Mouse (Mus musculus): Measurements from ENCODE around the gene Stxbp4. TPM values are rescaled to one million over a fixed set of nuclear protein-coding genes. Genes with fewer than 3 reads are reported as not detected.

The Stxbp4 gene
- polyA plus RNA-seq, 1 experiment from 2014 or later, result 12.0 TPM

GRCm38 (mm10) chr11:90649777-90650176 is 11.9 kb upstream of the Stxbp4 start:
- Histone ChIP-seq H3K4me2 (no peak overlapping the region), H3K36me3 (peaks cover 90% of the 10 kb centered on the region), H3K27ac (replicated peaks) (no peak overlapping the region), H3K9ac (no peak overlapping the region), H3K4me3 (no peak overlapping the region), H3K4me1 (peaks cover 9% of the 10 kb centered on the region; the same call in 1 of the 2 replicates), H3K27me3 (replicated peaks) (no peaks in the 10 kb centered on the region), H3K9me3 (no peaks in the 10 kb centered on the region)
- no peak for ATAC-seq (ENCODE audit: extremely low read depth, insufficient number of reproducible peaks, low FRiP score, low TSS enrichment)
- 85% methylated on average over 6 of the region's 6 CpGs for WGBS

GRCm38 (mm10) chr11:90638312-90638830 is 487 bp upstream of the Stxbp4 start:
- Histone ChIP-seq H3K27ac (replicated peaks) (peak overlapping the region; percentile 95), H3K27me3 (replicated peaks) (no peaks in the 10 kb centered on the region), H3K4me1 (peaks cover 29% of the 10 kb centered on the region), H3K4me2 (peak overlapping the region; percentile 83), H3K4me3 (peak overlapping the region; percentile 97), H3K9me3 (no peaks in the 10 kb centered on the region), H3K9ac (peak overlapping the region; percentile 93), H3K36me3 (peaks cover 26% of the 10 kb centered on the region)
- WGBS, result under 1% methylated on average over 54 of the region's 54 CpGs
- ATAC-seq (ENCODE audit: extremely low read depth, insufficient number of reproducible peaks, low FRiP score, low TSS enrichment), result peak; percentile 37; the same call in 1 of the 2 replicates

DNA sequence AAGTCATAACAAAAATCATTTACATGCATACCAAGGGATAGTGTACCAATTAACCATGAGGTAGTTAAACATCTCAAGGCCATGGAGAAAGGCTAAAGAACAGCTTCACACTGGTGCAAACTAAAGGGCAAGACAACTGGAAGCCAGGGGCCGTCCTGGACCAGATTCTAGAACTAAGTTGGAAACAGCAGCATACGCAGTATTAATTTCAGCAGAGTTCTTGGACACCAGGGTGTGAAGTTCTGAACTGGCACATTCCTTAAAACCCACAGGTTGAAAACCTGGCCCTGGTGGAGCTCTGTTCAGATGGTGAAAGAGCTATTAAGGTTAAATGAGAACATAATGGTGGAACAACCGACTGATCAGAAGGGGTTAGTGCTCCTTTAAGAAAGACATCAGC is 3.2 kb downstream of the Stxbp4 start:
- Histone ChIP-seq H3K9me3 (no peaks in the 10 kb centered on the region), H3K27me3 (replicated peaks) (no peaks in the 10 kb centered on the region), H3K9ac (no peak overlapping the region), H3K4me2 (no peak overlapping the region), H3K4me3 (no peak overlapping the region), H3K27ac (replicated peaks) (no peak overlapping the region), H3K36me3 (peaks cover 7% of the 10 kb centered on the region; the same call in 1 of the 2 replicates), H3K4me1 (peaks cover 14% of the 10 kb centered on the region)
- WGBS, result 88% methylated on average over 3 of the region's 3 CpGs
- ATAC-seq (ENCODE audit: extremely low read depth, insufficient number of reproducible peaks, low FRiP score, low TSS enrichment), result no peak

GRCm38 (mm10) chr11:90632480-90632879 is 5.4 kb downstream of the Stxbp4 start:
- Histone ChIP-seq H3K9ac (no peak overlapping the region), H3K4me3 (no peak overlapping the region), H3K4me1 (peaks cover 9% of the 10 kb centered on the region), H3K27me3 (replicated peaks) (no peaks in the 10 kb centered on the region), H3K4me2 (no peak overlapping the region), H3K9me3 (no peaks in the 10 kb centered on the region), H3K36me3 (peaks cover 7% of the 10 kb centered on the region; the same call in 1 of the 2 replicates), H3K27ac (replicated peaks) (no peak overlapping the region)
- ATAC-seq (ENCODE audit: extremely low read depth, insufficient number of reproducible peaks, low FRiP score, low TSS enrichment), result no peak
- WGBS, result 66% methylated on average over 2 of the region's 2 CpGs

DNA sequence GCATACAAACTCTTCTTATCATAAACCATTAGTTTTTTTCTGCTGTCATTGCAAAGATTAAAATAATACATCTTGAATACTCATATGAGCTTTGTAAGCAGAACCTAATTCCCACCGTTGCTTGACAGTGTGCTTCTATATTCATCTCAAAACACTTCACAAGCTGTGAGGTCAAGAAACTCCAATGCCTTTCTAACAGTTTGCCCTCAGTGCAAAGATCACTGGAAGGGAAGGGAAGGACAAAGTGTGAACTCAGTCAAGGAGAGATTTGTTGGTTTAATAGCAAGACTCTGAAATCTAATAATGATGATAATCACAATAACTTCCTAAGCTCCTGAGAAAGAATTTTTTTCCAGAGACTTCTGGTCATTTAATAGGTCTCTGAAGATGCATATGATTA is 10.1 kb downstream of the Stxbp4 start:
- ATAC-seq (ENCODE audit: extremely low read depth, insufficient number of reproducible peaks, low FRiP score, low TSS enrichment), result no peak
- Histone ChIP-seq H3K27me3 (replicated peaks) (no peaks in the 10 kb centered on the region), H3K4me2 (no peak overlapping the region), H3K4me3 (no peak overlapping the region), H3K9ac (no peak overlapping the region), H3K9me3 (no peaks in the 10 kb centered on the region), H3K27ac (replicated peaks) (no peak overlapping the region), H3K4me1 (no peaks in the 10 kb centered on the region), H3K36me3 (peaks cover 7% of the 10 kb centered on the region; the same call in 1 of the 2 replicates)
- 52% methylated on average over 1 of the region's 1 CpGs for WGBS

GRCm38 (mm10) chr11:90625174-90625573 is 12.7 kb downstream of the Stxbp4 start:
- Histone ChIP-seq H3K27ac (replicated peaks) (no peak overlapping the region), H3K4me2 (no peak overlapping the region), H3K9ac (no peak overlapping the region), H3K4me1 (no peaks in the 10 kb centered on the region), H3K4me3 (no peak overlapping the region), H3K9me3 (no peaks in the 10 kb centered on the region), H3K36me3 (peaks cover 8% of the 10 kb centered on the region; the same call in 1 of the 2 replicates), H3K27me3 (replicated peaks) (no peaks in the 10 kb centered on the region)
- 68% methylated on average over 1 of the region's 1 CpGs for WGBS
- ATAC-seq (ENCODE audit: extremely low read depth, insufficient number of reproducible peaks, low FRiP score, low TSS enrichment), result no peak

GRCm38 (mm10) chr11:90623477-90623876 is 14.4 kb downstream of the Stxbp4 start:
- Histone ChIP-seq H3K9me3 (no peaks in the 10 kb centered on the region), H3K4me2 (no peak overlapping the region), H3K9ac (no peak overlapping the region), H3K4me1 (no peaks in the 10 kb centered on the region), H3K36me3 (peaks cover 12% of the 10 kb centered on the region), H3K27me3 (replicated peaks) (no peaks in the 10 kb centered on the region), H3K27ac (replicated peaks) (no peak overlapping the region), H3K4me3 (no peak overlapping the region)
- 46% methylated on average over 6 of the region's 6 CpGs for WGBS
- no peak for ATAC-seq (ENCODE audit: extremely low read depth, insufficient number of reproducible peaks, low FRiP score, low TSS enrichment)

DNA sequence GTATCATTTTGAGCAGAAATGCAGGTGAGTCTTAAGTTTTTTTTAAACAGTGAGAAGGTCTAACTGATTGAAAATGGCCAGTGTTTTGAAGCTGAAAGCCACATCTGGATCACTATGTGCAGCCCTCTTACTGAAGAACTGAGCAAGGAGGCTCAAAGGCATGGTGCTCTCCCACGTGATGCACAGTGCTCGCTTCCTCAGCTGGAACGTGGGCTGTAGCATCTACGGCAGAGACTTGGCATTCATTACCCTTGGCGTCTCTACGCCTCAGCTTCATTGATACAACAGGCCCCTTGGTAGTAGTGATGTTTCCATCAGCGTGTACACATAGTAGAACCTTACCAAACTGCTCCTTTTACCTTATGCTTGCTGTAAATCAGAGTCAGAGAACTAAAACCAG is 15.4 kb downstream of the Stxbp4 start:
- 88% methylated on average over 7 of the region's 7 CpGs for WGBS
- Histone ChIP-seq H3K9ac (no peak overlapping the region), H3K27ac (replicated peaks) (no peak overlapping the region), H3K36me3 (peaks cover 19% of the 10 kb centered on the region), H3K4me1 (no peaks in the 10 kb centered on the region), H3K4me2 (no peak overlapping the region), H3K9me3 (no peaks in the 10 kb centered on the region), H3K27me3 (replicated peaks) (no peaks in the 10 kb centered on the region), H3K4me3 (no peak overlapping the region)
- ATAC-seq (ENCODE audit: extremely low read depth, insufficient number of reproducible peaks, low FRiP score, low TSS enrichment), result no peak

GRCm38 (mm10) chr11:90622044-90622443 is 15.8 kb downstream of the Stxbp4 start:
- Histone ChIP-seq H3K36me3 (peaks cover 19% of the 10 kb centered on the region), H3K4me3 (no peak overlapping the region), H3K4me2 (no peak overlapping the region), H3K9me3 (no peaks in the 10 kb centered on the region), H3K27ac (replicated peaks) (no peak overlapping the region), H3K4me1 (no peaks in the 10 kb centered on the region), H3K27me3 (replicated peaks) (no peaks in the 10 kb centered on the region), H3K9ac (no peak overlapping the region)
- 86% methylated on average over 12 of the region's 12 CpGs for WGBS
- no peak for ATAC-seq (ENCODE audit: extremely low read depth, insufficient number of reproducible peaks, low FRiP score, low TSS enrichment)

DNA sequence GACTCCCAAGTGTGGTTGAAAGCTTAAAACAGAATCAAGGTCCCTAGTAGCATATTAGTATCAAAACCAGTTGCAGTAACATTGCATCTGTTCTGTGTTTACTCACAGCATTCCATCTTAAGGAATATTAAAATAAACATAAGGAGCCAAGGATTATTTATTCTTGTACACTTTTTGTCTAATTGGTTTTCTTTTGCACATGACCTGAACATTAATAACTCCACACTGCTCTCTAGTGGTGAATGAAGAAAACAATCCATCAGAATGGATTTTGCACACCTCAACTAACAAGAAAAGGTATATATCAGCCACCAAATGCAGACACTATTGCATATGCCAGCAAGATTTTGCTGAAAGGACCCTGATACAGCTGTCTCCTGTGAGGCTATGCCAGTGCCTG is 21.5 kb downstream of the Stxbp4 start:
- Histone ChIP-seq H3K36me3 (peaks cover 28% of the 10 kb centered on the region), H3K27ac (replicated peaks) (no peak overlapping the region), H3K9me3 (no peaks in the 10 kb centered on the region), H3K4me2 (no peak overlapping the region), H3K9ac (no peak overlapping the region), H3K4me1 (peaks cover 5% of the 10 kb centered on the region), H3K4me3 (no peak overlapping the region), H3K27me3 (replicated peaks) (no peaks in the 10 kb centered on the region)
- ATAC-seq (ENCODE audit: extremely low read depth, insufficient number of reproducible peaks, low FRiP score, low TSS enrichment), result no peak

DNA sequence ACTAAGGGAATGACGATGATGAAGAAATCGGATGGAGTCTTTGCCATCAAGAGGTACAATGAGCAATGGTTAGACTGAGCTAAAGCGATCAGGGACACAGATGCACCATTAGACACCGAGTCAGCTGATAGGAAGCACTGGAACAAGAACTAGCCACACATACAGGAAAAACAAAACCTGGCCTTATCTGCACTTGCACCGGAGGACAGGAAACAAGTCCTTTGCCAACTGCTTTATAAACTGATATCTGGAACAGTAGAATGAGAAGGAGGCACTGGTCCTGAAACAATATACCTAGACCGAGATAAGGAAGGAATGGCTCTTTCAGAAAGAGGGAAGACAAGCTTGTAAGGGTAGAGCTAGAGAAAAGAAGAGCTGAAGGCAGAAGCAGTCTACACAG is 23.1 kb downstream of the Stxbp4 start:
- Histone ChIP-seq H3K4me3 (no peak overlapping the region), H3K4me1 (peaks cover 5% of the 10 kb centered on the region), H3K27me3 (replicated peaks) (no peaks in the 10 kb centered on the region), H3K27ac (replicated peaks) (no peak overlapping the region), H3K36me3 (peaks cover 24% of the 10 kb centered on the region), H3K4me2 (no peak overlapping the region), H3K9ac (no peak overlapping the region), H3K9me3 (no peaks in the 10 kb centered on the region)
- ATAC-seq (ENCODE audit: extremely low read depth, insufficient number of reproducible peaks, low FRiP score, low TSS enrichment), result no peak
- WGBS, result 62% methylated on average over 6 of the region's 6 CpGs

DNA sequence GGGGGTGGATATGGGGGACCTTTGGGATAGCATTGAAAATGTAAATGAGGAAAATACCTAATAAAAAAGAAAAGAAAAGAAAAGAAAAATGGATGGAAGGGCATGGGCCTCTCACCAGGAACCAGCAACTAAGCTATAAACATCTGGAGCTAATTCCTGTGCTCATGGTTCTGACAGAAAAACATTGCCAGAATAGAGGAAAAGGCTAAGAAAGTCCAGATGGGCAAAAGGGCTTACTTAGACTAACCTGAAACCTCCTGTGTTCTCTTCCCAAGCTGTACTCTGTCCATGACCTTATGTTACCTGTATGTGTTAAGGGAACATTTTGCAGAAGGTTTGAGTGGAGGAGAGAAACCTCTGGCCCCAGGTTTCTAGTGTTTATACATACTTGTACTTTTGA is 25.8 kb downstream of the Stxbp4 start:
- Histone ChIP-seq H3K27me3 (replicated peaks) (no peaks in the 10 kb centered on the region), H3K9ac (no peak overlapping the region), H3K9me3 (no peaks in the 10 kb centered on the region), H3K27ac (replicated peaks) (no peak overlapping the region), H3K4me2 (no peak overlapping the region), H3K4me3 (no peak overlapping the region), H3K36me3 (peaks cover 14% of the 10 kb centered on the region), H3K4me1 (peaks cover 5% of the 10 kb centered on the region)
- ATAC-seq (ENCODE audit: extremely low read depth, insufficient number of reproducible peaks, low FRiP score, low TSS enrichment), result no peak

Measured in heart, embryonic 13.5 days (tissue).